Mouse (Mus musculus): ENCODE results near the gene Fan1. TPM values are rescaled to one million over a fixed set of nuclear protein-coding genes. Genes with fewer than 3 reads are reported as not detected.

Fan1 gene
- 3.8 TPM for polyA plus RNA-seq (2017; shearing (Covaris generic))

GRCm38 (mm10) chr7:64373830-64374562, at the start of gene Fan1:
Gene Fan1, minus strand, starts transcription at chr7:64374095.

DNA sequence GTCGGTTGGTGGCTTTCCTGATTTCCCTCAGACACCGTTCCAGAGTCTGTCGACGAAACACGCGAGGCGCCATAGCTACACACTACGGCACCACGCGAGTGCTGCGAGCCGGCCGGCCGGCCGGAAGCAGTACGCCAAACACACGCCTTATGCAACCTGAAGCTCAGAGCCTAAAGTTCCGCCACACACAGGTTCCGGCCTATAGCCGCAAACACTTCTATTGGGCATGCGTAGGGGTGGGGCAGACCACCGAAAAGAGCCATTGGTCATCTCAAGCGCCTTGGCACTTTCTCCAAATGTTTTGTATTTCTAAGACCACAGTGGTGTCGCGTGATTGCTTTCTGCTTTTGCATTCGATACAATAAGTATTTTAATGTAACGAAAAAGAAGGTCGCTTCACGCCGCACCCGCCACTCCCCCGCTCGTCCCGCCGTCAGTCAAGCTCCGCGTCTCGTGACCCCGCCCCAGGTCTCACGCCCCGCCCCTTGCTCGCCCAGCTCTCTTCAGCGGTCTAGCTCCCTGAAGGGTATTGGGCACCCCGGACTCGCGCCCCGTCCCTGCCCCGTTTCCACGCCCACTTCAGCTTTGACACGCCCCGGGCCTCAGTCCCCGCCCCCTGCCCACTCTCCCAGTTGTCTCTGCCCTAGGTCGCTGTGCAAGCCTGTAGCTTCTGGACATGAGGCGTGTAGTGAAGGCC, 18.4 kb upstream of the Fan1 start, which contains the start of the genes Mphosph10 and Mcee:
Gene Mphosph10, minus strand, starts transcription at position 147 of the 697 bp plus-strand sequence.
Gene Mcee, plus strand, starts transcription at position 486 of the 697 bp plus-strand sequence.

Other genes with a start within 250 kb of the Fan1 start
- 1.6 TPM for gene Trpm1, start 220.3 kb downstream of the Fan1 start, polyA plus RNA-seq (2017; shearing (Covaris generic))
- 9.1 TPM for gene Mtmr10, start 86.4 kb downstream of the Fan1 start, polyA plus RNA-seq (2017; shearing (Covaris generic))
- gene Mphosph10, start 18.2 kb upstream of the Fan1 start, polyA plus RNA-seq (2017; shearing (Covaris generic)), result 39.7 TPM
- gene Mcee, start 18.5 kb upstream of the Fan1 start, polyA plus RNA-seq (2017; shearing (Covaris generic)), result 10.1 TPM
- not detected for gene Apba2, start 127.6 kb upstream of the Fan1 start, polyA plus RNA-seq (2017; shearing (Covaris generic))

All from effector memory CD4-positive, alpha-beta T cell, adult 5 months (primary cell).